ENCODE assay signal across 10 mouse cellular contexts in the genomic region with DNA sequence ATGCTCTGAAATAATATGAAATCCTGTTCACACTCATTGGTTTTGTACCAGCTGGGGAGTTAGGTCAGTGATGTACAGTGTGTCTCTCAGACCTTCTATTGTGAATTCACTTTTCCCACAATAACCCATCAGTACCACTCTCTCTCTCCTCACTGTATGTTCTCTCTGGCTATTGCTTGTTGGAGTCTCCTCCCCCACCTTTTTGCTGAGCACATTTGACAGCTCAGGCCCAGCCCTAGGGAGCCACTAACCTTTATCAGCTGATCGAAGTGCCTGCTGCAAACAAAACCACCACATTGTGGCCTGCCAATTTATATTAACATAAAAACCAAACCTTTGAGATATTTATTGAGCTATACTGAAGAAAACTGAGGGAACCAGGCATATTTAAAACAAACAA. TPM values are rescaled to one million over a fixed set of nuclear protein-coding genes. Genes with fewer than 3 reads are reported as not detected.
DNase-seq lines count a peak whose midpoint lies in the region; ATAC-seq and TF ChIP-seq lines count a peak whose summit lies in the region.
"Had no signal": no experiment of that assay in that cellular context is flagged by ENCODE, and none has a peak within 500 bp of the region (broad histone marks: within the 10 kb centered on the region; RNA-seq: fewer than 3 reads in every experiment).

No protein-coding gene starts in this region.

- no peak overlapping the region for H3K9ac ChIP-seq in intestine, embryonic 14.5 days (ENCODE audit: low read length)
- H3K9ac ChIP-seq in intestine, postnatal 0 days (ENCODE audit: low read depth, low read length) = no peak overlapping the region
- peak overlapping the region; percentile 92 for H3K9ac ChIP-seq in forebrain, embryonic 16.5 days (replicated peaks; ENCODE audit: low read depth, low read length)
- H3K9ac ChIP-seq in midbrain, embryonic 13.5 days (replicated peaks) = peak overlapping the region; percentile 86

- H3K9me3 ChIP-seq in intestine, embryonic 14.5 days (ENCODE audit: control insufficient read depth, low read length) = no peaks in the 10 kb centered on the region
- H3K9me3 ChIP-seq in intestine, postnatal 0 days (ENCODE audit: control insufficient read depth) = no peaks in the 10 kb centered on the region
- peaks cover 3% of the 10 kb centered on the region; the same call in 1 of the 2 replicates for H3K9me3 ChIP-seq in forebrain, embryonic 16.5 days (ENCODE audit: control insufficient read depth, low read length)
- no peaks in the 10 kb centered on the region for H3K9me3 ChIP-seq in midbrain, embryonic 13.5 days

- peaks cover 6% of the 10 kb centered on the region; the same call in 1 of the 2 replicates for H3K27me3 ChIP-seq in intestine, embryonic 14.5 days (replicated peaks; ENCODE audit: control insufficient read depth, insufficient read depth, low read length)
- peaks cover 23% of the 10 kb centered on the region for H3K27me3 ChIP-seq in intestine, postnatal 0 days (replicated peaks; ENCODE audit: control insufficient read depth, insufficient read depth, low read length)
- H3K27me3 ChIP-seq in forebrain, embryonic 16.5 days (replicated peaks; ENCODE audit: control insufficient read depth, insufficient read depth, low read length) = no peaks in the 10 kb centered on the region
- no peaks in the 10 kb centered on the region for H3K27me3 ChIP-seq in midbrain, embryonic 13.5 days

- H3K4me1 ChIP-seq in intestine, embryonic 14.5 days (replicated peaks; ENCODE audit: control insufficient read depth, insufficient read depth, low read length) = no peaks in the 10 kb centered on the region
- no peaks in the 10 kb centered on the region for H3K4me1 ChIP-seq in intestine, postnatal 0 days (replicated peaks; ENCODE audit: control insufficient read depth, insufficient read depth, low read length)
- peaks cover 11% of the 10 kb centered on the region for H3K4me1 ChIP-seq in cortical plate, adult 2 months (ENCODE audit: control insufficient read depth, insufficient read depth, low read length)
- H3K4me1 ChIP-seq in forebrain, embryonic 16.5 days (replicated peaks; ENCODE audit: control insufficient read depth, insufficient read depth, low read length) = peaks cover 12% of the 10 kb centered on the region
- peaks cover 14% of the 10 kb centered on the region for H3K4me1 ChIP-seq in midbrain, embryonic 13.5 days (replicated peaks)

- ATAC-seq in intestine, embryonic 14.5 days (replicated peaks; ENCODE audit: low FRiP score, low TSS enrichment, low read depth) = no peak
- ATAC-seq in intestine, postnatal 0 days = no peak
- ATAC-seq in forebrain, embryonic 16.5 days = peak; percentile 17; the same call in 1 of the 2 replicates
- ATAC-seq in midbrain, embryonic 13.5 days = peak; percentile 49
- ATAC-seq: Patski had no signal

- 66% methylated on average over 1 of the region's 1 CpGs for WGBS in intestine, embryonic 14.5 days
- WGBS in intestine, postnatal 0 days = 70% methylated on average over 1 of the region's 1 CpGs
- 15% methylated on average over 1 of the region's 1 CpGs for WGBS in forebrain, embryonic 16.5 days
- 33% methylated on average over 1 of the region's 1 CpGs for WGBS in midbrain, embryonic 13.5 days

- no peak for TF ChIP-seq POLR2A in cortical plate, adult 2 months (IDR thresholded peaks at IDR 0.05; ENCODE audit: extremely low read depth, insufficient read depth, low read length)

- peak overlapping the region; percentile 77; the same call in 1 of the 2 replicates for H3K4me3 ChIP-seq in intestine, embryonic 14.5 days (ENCODE audit: low read depth, low read length)
- H3K4me3 ChIP-seq in intestine, postnatal 0 days (ENCODE audit: low read depth, low read length) = no peak overlapping the region
- peak overlapping the region; percentile 96 for H3K4me3 ChIP-seq in cortical plate, adult 2 months (ENCODE audit: insufficient read depth, low read length)
- peak overlapping the region; percentile 96 for H3K4me3 ChIP-seq in forebrain, embryonic 16.5 days (replicated peaks; ENCODE audit: low read length)
- H3K4me3 ChIP-seq in midbrain, embryonic 13.5 days (replicated peaks) = peak overlapping the region; percentile 92

- DNase-seq in intestine, embryonic 14.5 days (ENCODE audit: low spot score) = peak; percentile 38
- no peak for DNase-seq in urinary bladder, postnatal 4 days (ENCODE audit: low spot score in 2 of 2)
- DNase-seq in gastrocnemius, postnatal 10 days = no peak
- no peak for DNase-seq in urinary bladder, postnatal 25 days (ENCODE audit: low spot score)
- DNase-seq: kidney, adult 9 months had no signal

- no peak overlapping the region for H3K4me2 ChIP-seq in intestine, embryonic 14.5 days (ENCODE audit: low read length)
- no peak overlapping the region for H3K4me2 ChIP-seq in intestine, postnatal 0 days (replicated peaks; ENCODE audit: low read depth)
- H3K4me2 ChIP-seq in forebrain, embryonic 16.5 days (ENCODE audit: low read length) = peak overlapping the region; percentile 68
- H3K4me2 ChIP-seq in midbrain, embryonic 13.5 days (replicated peaks) = peak overlapping the region; percentile 67

- no peak for TF ChIP-seq CTCF in intestine, postnatal 0 days (IDR thresholded peaks at IDR 0.05; ENCODE audit: low read depth)
- no peak for TF ChIP-seq CTCF in cortical plate, adult 2 months (IDR thresholded peaks at IDR 0.05; ENCODE audit: extremely low read depth, insufficient read depth, low read length)

- no peaks in the 10 kb centered on the region for H3K36me3 ChIP-seq in intestine, embryonic 14.5 days (ENCODE audit: control insufficient read depth, insufficient read depth, low read length)
- no peaks in the 10 kb centered on the region for H3K36me3 ChIP-seq in intestine, postnatal 0 days (ENCODE audit: control insufficient read depth, insufficient read depth)
- H3K36me3 ChIP-seq in forebrain, embryonic 16.5 days (ENCODE audit: control insufficient read depth, insufficient read depth) = peaks cover 3% of the 10 kb centered on the region
- H3K36me3 ChIP-seq in midbrain, embryonic 13.5 days = peaks cover 13% of the 10 kb centered on the region

- no peak overlapping the region for H3K27ac ChIP-seq in intestine, embryonic 14.5 days (ENCODE audit: low read depth)
- no peak overlapping the region for H3K27ac ChIP-seq in intestine, postnatal 0 days (ENCODE audit: low read depth, low read length)
- peak overlapping the region; percentile 20; the same call in 1 of the 2 replicates for H3K27ac ChIP-seq in cortical plate, adult 2 months (ENCODE audit: insufficient read depth, low read length)
- H3K27ac ChIP-seq in forebrain, embryonic 16.5 days (ENCODE audit: low read length) = no peak overlapping the region
- H3K27ac ChIP-seq in midbrain, embryonic 13.5 days = peak overlapping the region; percentile 94

RNA-seq across cellular contexts. Expression of a gene that starts 1.6 kb away (rescaled TPM):
- polyA plus RNA-seq in intestine, embryonic 14.5 days (2014; fragmentation: Nextera tagmentation; extraction: Ambion mirVana) = 17.6 and 21.3 TPM in 2 replicates
- polyA plus RNA-seq in intestine, postnatal 0 days (2015; fragmentation: Nextera tagmentation; extraction: Ambion mirVana) = 10.0 and 10.9 TPM in 2 replicates
- 108 and 112 TPM in 2 replicates for polyA plus RNA-seq in cortical plate, adult 2 months (2012; rRNA removed)
- polyA plus RNA-seq in forebrain, embryonic 16.5 days (2015; fragmentation: Nextera tagmentation; extraction: Ambion mirVana) = 252 and 274 TPM in 2 replicates
- polyA plus RNA-seq in midbrain, embryonic 13.5 days (2015; fragmentation: Nextera tagmentation; extraction: Ambion mirVana) = 190 and 217 TPM in 2 replicates
- 10 to 100 TPM; 11.7 to 14.2 TPM for total RNA-seq in gastrocnemius, postnatal 10 days (2021)

RNA-seq across cellular contexts. Expression of a gene that starts 16.0 kb away (rescaled TPM):
- 24.3 and 26.6 TPM in 2 replicates for polyA plus RNA-seq in intestine, embryonic 14.5 days (2014; fragmentation: Nextera tagmentation; extraction: Ambion mirVana)
- polyA plus RNA-seq in intestine, postnatal 0 days (2015; fragmentation: Nextera tagmentation; extraction: Ambion mirVana) = 15.5 and 16.7 TPM in 2 replicates
- 91.3 and 96.5 TPM in 2 replicates for polyA plus RNA-seq in cortical plate, adult 2 months (2012; rRNA removed)
- 26.7 and 28.2 TPM in 2 replicates for polyA plus RNA-seq in forebrain, embryonic 16.5 days (2015; fragmentation: Nextera tagmentation; extraction: Ambion mirVana)
- 17.9 and 18.3 TPM in 2 replicates for polyA plus RNA-seq in midbrain, embryonic 13.5 days (2015; fragmentation: Nextera tagmentation; extraction: Ambion mirVana)
- 10 to 100 TPM in 1 of 2 experiments, 1 to 10 TPM in 1; 9.9 to 10.7 TPM for total RNA-seq in gastrocnemius, postnatal 10 days (2021)

RNA-seq across cellular contexts. Expression of a gene that starts 50.0 kb away (rescaled TPM):
- polyA plus RNA-seq in intestine, embryonic 14.5 days (2014; fragmentation: Nextera tagmentation; extraction: Ambion mirVana) = 89.2 and 92.5 TPM in 2 replicates
- 65.5 and 70.2 TPM in 2 replicates for polyA plus RNA-seq in intestine, postnatal 0 days (2015; fragmentation: Nextera tagmentation; extraction: Ambion mirVana)
- 53.3 and 59.0 TPM in 2 replicates for polyA plus RNA-seq in cortical plate, adult 2 months (2012; rRNA removed)
- polyA plus RNA-seq in forebrain, embryonic 16.5 days (2015; fragmentation: Nextera tagmentation; extraction: Ambion mirVana) = 107 and 113 TPM in 2 replicates
- polyA plus RNA-seq in midbrain, embryonic 13.5 days (2015; fragmentation: Nextera tagmentation; extraction: Ambion mirVana) = 74.2 and 77.6 TPM in 2 replicates
- total RNA-seq in gastrocnemius, postnatal 10 days (2021) = 10 to 100 TPM; 42.1 to 43.5 TPM

Comparison
In these comparisons a context has a peak if more than half of its experiments do, and no peak if none do; other contexts are left out.
1. ATAC-seq: peak in forebrain, embryonic 16.5 days (single experiment) and midbrain, embryonic 13.5 days (single experiment); none in intestine, embryonic 14.5 days (single experiment) and intestine, postnatal 0 days (single experiment).
2. H3K27ac ChIP-seq: peak in cortical plate, adult 2 months (single experiment) and midbrain, embryonic 13.5 days (single experiment); none in intestine, embryonic 14.5 days (single experiment), intestine, postnatal 0 days (single experiment) and forebrain, embryonic 16.5 days (single experiment).
3. H3K4me2 ChIP-seq: peak in forebrain, embryonic 16.5 days (single experiment) and midbrain, embryonic 13.5 days (single experiment); none in intestine, embryonic 14.5 days (single experiment) and intestine, postnatal 0 days (single experiment).
4. H3K9ac ChIP-seq: peak in forebrain, embryonic 16.5 days (single experiment) and midbrain, embryonic 13.5 days (single experiment); none in intestine, embryonic 14.5 days (single experiment) and intestine, postnatal 0 days (single experiment).